Mouse (Mus musculus) heart, postnatal 10 days (tissue): ENCODE measurements at regions not wholly inside any gene's neighbourhood (a gene's known extent, or its start where the extent isn't known, plus 50 kb on each side); places are given as distances from the start of the nearest gene placed in this dataset.

Experiments
- DNase-seq, 2 experiments: peaks; one replicate each; pipeline ENCODE4 v3.0.0; 2021
- intact Hi-C: fragments of 180-260 bp; cut with DNase I; formaldehyde crosslinking; loops from one replicate; pipeline ENCODE4 v1.15.1; 2025

DNA sequence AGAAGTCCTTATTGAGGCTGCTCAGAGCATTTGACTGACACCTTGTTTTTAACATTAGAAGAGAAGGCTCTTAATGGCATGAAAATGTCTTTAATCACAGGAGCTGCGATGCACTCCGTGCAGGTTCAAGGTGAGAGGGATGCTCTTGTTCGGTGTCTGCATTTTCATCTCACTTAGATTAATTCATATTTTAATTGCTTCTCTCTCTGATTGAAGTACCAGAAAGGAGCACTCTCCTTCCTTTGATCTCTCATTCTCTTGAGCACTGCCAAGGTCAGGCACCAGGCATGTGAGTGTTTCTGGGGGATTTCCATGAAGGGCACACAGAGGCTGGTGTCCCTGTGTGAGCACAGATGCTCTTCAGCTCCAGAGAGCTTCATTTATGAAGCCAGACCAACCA, 752.0 kb upstream of the Castor2 start:
- no peak for DNase-seq
- intact Hi-C loops = no loop called here

DNA sequence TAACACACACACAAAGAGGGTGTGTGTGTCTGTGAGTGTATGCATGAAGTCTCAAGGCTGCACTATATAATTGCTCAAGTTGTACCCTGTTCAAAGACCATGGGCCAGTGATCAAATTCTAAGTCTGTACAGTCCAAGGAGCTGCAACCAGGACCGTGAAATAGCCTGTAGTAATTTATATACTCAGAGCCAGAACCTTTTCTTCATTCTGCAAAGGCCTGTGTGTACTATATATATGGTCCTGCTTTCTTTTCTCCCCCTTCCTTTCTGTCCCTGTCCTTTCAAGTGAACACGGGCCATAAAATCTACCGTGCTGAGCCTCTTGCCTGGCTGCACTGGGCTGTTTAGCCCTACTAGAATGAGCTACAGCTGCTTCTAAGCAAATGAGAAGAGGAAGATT, 757.5 kb upstream of the Castor2 start:
- intact Hi-C loops = no loop called here

DNA sequence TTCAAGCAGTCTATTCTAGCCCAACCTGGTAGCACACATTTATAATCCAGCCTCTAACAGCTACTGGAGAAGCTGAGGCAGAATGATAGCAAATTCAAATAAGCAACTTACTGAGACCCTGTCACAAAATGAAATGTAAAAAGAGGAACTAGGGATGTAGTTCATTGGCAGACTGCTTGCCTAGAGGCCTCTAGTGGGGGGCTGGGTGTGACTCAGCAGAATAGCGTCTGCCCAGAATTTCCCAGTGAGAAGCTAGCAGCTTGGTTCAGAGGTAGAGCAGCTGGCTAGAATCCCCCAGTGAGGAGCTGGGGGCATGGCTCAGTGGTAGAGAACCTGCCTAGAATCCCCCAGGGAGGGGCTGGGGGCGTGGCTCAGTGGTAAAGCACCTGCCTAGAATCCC, 777.5 kb upstream of the Auts2 start:
- intact Hi-C loops = no loop called here
- no peak for DNase-seq

More for the DNA sequence above, 757.5 kb upstream of the Castor2 start:
- no peak for DNase-seq

DNA sequence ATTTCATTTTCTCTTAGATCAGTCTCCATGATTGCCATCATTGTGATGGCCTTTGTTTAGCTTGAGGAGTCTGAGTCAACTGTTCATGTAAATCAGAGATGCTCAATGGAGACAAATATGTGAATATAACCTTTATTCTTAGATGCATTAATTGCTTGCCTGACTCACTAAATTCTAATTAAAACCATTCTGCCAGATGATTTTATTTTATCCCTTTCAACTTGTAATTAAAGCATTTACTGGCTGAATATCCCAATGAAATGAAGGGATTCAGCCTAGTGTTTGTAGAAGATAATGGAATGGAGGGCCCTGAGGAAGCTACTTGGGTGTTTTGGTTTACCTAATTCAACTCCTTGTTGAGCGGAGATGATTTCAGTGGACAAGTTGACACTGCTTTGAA, 777.1 kb upstream of the Auts2 start:
- intact Hi-C loops = no loop called here
- DNase-seq = no peak

DNA sequence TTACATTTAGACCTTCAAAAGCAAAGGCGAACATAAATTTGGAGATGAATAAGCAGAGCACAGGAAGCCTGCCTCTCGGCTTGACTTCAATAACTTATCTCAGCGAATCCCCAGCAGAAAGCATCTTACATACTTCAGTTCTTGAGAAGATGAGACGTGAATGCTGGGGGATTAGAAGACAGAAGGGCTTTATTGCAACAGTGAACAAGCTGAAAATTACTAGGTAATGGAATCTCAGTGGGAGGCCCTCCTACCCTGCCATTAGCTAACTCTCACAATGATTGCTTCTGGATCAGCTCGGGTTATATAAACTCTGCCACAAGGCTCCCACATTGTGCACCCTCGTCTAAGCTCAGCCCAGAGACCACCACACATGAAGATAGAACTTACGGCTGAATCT, 770.9 kb upstream of the Auts2 start:
- no peak for DNase-seq
- intact Hi-C loops = no loop called here

DNA sequence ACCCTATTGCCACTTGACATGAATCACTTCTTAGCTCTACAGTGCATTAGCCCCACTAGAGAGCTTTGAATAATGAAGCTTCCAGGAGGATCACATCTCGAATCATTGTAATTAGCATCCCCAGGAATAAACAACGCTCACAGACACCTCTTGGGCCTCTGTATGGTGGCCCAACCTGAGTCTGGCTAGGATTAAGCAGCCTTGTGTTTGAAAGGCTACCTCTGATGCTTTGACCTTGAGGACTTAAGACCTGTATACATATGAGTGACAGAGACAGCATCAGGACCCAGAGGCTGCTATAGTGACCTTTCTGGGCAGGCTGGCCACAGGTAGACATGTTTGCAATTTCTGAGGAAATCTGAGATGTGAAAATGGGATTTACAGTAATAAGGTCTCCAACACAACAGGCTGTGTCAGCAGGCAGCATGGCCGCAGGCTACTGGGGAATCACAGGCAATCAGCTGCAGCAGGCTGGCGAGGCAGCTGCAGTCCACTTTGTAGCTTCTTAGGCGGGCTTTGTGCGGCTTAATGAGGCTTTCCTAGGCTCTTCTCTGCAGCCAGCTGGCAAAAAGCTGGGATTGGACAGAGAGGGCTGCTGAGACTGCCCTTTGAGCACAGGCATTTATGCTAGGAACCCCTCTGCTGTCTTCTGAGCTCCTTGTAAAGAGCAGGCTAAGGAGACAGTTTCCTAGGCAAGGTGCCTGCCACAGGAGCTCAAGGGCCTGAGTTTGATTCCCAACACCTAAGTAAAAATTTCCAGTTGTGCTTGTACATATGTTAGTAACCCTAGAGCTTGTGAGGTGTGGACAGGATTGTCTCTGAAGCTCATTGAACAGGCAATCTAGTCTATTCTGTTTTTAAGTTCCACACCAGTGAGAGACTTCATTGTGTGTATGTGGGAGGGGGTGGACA, 768.1 kb upstream of the Auts2 start:
- intact Hi-C loops = no loop called here
- DNase-seq = no peak

DNA sequence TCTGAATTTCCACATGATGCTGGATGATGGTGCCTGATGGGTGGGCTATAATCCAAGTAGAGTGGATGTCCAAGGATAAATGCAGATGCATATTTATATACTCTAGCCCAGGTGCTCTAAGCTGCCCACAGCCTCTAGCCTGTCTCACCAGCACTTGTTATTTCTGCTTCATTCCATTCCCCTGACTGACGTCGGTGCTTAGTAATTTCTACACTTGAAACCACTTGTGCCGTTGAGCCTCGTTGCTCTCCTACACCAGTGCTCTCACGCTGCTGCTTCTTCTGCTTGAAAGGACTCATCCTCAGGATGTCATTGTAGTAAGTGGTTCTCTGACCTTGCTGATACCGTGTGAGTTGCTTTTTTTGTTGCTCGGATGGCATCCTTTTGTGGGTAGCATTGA, 724.7 kb upstream of the Auts2 start:
- DNase-seq = no peak
- intact Hi-C loops = no loop called here

DNA sequence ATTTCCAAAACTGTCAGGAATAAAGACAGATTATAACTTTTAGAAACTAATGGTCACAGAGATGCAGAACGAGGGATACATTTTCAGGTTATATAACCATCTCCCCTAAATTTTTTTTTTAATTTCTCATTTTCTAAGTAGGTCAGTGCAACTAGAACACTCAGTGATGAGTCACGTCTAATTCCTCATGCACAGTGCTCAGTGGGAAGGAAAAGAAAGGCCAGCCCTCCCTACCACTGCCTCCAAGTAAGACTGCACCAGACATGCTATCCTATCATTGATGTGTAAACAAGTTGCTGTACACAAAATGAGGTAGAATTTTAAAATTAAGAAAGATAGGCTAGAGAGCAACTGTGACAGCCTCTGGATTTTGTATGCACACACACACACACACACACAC, 724.2 kb upstream of the Auts2 start:
- DNase-seq = no peak

DNA sequence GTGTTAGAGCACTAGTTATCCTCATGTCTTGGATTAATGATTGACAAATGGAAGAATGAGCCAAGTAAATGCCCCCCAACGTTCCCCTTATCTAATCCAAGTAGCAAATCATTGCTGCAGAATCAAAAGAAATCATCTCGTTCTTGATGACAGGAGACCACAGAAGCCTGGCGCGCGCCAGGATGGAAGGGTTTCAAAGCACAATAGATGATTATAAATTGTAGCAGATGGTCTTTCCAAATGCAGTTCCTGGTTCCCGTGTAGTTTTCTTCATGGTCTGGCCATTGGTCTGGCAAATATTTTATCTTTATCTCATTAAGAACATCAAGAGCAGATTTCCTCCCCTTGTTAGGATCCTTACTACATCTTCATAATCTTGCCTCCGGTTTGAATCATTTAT, 721.8 kb upstream of the Auts2 start:
- no peak for DNase-seq
- intact Hi-C loops = no loop called here

More for the DNA sequence above, 724.2 kb upstream of the Auts2 start:
- intact Hi-C loops = no loop called here

DNA sequence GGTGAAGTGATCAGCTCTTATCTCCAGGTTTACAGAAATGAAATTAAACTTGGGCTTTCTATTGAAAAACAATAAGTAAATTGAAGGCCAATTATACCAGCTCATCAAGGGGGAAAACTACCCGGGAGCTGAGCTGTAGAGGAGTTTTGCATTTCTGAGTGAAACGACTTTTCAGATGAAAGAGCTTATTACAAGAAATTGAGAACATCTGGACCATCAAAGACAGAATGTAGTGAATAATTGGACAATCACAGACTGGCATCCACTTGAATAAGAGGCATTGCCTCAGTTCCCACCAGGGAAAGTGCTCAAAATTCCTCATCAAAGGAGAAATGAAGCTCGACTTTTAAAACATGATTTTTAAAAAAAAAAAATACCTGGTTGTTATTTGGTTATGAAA, 675.7 kb upstream of the Auts2 start:
- no peak for DNase-seq
- intact Hi-C loops = no loop called here

DNA sequence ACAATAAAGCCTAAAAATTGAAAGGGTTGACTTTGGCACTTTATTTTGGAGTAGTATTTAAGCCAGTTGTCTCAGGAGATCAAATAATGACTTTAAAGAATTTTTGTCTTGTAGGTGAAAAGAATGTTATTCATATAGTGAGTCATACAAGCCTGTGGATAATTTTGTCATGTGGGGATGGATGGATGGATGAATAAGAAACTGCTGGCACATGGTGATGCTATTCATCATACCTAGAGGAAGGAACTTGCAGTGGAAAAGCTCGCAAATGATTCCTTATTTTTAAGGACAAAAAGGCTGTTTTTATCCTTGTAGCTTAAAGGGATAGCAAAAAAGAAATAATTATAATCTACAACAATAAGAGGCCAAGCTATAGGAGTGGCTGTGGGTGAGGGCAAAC, 655.4 kb upstream of the Auts2 start:
- DNase-seq = no peak
- intact Hi-C loops = loop anchor here (5.0 kb wide), 1 partner anchor 961 kb away; no protein-coding TSS in a partner anchor

DNA sequence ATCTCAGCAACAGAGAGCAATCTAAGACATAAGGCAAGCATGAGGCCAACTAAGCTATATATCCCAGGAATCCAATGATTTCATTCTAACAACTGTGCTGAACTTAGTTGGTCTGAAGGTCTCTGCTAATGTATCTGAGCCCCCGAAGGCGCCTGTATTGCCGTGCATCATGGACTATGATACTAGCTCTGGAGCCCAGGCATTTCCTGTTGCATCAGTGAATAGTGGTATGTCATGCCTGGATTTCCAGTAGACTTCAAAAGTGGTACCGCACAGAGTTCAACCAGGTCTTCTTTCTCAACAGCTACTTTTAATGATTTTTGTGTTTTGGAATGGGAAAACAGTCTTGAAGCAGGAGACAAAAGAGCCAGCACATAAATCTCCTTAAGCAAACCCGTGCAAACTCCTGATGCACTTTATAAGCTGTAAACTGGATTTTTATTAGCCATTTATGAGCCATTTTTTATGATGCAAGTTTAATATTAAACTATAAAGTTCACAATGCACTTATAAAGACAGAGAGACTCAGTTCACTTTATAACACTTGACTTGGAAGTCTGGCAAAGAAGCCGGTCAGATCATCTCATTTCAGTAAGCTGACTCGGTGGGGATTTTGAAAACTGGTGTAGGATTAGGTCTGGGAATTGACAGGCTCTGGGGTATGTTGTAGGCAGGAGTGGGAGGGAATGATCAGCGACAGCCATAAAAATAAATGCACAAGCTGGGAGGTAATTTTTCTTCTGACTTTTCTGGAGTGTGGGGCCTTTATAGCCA, 646.8 kb upstream of the Auts2 start:
- DNase-seq = no peak
- intact Hi-C loops = no loop called here

DNA sequence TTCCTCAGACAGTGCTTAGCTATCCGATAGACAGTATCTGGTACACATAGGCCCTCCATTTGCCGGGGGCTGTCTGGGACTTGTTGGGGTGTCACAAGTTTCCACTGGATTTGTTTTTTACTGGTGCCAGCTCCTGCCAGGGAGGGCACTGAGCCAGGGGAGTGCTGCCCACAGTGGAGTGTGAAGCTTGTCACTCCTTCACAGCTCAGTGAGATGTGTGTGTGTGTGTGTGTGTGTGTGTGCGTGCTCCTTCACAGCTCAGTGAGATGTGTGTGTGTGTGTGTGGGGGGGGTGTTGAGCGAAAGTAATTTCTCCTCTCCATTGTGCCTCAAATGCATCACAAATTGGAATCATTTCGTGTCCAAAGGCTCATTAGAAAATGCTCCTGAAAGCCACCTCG, 632.5 kb upstream of the Auts2 start:
- DNase-seq = no peak
- intact Hi-C loops = no loop called here

DNA sequence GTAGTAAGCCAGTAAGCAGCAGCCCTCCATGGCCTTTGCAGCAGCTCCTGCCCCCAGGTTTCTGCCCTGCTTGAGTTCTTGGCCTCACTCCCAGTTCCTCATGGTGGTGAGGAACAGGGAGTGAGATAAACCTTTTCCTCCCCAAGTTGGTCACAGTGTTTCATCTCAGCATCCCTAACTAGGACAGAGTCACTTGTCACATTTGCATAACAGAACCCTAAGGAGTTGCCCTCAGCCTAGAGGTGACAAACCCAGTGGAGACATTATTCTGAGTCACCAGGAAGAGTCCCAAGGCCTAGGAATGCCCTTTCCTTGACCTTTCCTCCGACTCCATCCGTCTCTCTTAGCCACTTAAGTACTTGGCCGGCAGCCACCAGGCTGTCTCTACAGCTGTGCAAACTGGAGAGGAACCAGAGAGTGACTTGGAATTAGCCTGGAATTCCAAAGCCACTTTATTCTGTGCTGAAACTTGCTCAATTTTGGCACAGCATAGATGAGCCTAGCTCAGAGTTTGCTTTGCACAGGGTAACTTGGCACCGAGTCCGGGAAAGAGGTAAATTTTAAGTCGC, 630.1 kb upstream of the Auts2 start:
- DNase-seq = peak; percentile 87
- intact Hi-C loops = no loop called here

DNA sequence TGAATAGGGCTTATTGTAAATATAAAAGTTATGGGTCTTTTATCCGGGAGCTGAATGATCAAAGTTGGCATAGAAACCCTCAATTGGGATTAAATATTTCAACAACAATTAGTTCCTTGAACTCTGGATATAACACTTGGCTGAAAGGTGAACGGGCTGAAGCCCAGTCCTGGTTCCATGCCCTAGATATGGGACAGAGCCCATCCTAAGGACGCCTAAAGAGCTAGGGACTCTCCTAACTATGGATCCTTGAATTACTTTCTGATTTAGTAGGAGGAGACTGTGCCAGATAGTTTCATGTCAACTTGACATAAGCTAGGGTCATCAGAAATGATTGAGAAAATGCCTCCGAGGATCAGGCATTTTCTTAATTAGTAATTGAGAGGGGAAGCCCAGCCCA, 629.5 kb upstream of the Auts2 start:
- no peak for DNase-seq
- intact Hi-C loops = no loop called here

DNA sequence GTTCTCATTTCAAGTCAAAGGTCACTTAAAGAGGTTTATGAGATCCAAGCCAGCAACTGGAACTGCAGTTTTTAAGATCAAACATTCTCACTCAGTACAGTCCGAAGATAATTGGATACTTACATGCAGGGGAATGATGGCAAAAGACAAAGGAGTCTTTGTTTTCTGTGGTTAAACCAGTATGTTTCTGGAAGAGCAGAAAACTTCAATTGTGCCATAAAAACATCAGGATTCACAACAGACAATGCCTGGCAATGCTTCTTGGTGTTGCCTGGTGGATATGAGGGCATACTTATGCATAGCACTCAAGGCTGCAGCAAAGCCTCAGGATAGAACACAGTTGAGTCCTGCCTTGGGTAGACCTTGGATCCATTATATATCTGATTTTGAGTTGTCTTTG, 628.1 kb upstream of the Auts2 start:
- intact Hi-C loops = no loop called here
- DNase-seq = no peak

DNA sequence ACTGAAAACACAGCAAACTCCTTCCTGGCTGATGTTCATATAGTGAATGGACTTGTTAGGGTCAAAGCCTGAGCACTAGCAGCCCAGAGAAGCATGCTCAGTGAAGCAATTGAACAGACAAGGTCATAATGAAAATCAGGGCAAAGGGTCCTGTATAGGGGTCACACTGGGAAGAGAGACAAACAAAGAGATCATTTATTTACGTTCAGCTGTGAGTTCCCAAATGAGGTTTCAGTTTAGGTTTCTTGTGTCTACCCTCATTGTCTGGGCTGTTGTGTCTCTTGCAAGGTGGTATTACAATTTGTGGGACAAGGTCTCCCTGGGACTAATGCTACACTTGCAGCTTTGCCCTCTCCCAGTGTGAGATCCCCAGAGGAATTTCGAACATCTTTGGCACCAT, 624.4 kb upstream of the Auts2 start:
- no peak for DNase-seq
- intact Hi-C loops = no loop called here

DNA sequence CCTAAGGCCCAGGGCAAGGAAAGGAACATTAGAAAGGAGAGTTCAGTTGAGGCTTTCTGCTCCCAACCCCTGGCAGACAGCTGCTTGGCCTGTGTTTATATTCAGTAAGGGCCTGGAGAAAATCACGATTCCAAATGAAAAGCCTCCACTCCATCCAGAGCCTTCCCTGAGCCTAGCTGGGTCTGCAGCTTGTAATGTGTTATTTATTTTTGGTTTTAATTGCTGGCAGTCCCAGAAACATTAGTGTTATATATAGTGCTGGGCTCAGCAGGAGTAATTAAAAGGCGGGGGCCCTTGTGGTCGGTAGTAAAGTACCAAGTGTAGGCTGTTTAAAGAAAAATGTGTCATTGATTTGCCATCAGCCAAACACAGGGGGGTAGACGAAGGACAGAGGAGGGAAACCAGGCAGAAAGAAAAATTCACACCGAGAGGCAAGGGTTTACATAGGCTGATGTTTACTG, 623.9 kb upstream of the Auts2 start:
- DNase-seq = peak in 1 of 2 experiments; percentile 9
- intact Hi-C loops = no loop called here

DNA sequence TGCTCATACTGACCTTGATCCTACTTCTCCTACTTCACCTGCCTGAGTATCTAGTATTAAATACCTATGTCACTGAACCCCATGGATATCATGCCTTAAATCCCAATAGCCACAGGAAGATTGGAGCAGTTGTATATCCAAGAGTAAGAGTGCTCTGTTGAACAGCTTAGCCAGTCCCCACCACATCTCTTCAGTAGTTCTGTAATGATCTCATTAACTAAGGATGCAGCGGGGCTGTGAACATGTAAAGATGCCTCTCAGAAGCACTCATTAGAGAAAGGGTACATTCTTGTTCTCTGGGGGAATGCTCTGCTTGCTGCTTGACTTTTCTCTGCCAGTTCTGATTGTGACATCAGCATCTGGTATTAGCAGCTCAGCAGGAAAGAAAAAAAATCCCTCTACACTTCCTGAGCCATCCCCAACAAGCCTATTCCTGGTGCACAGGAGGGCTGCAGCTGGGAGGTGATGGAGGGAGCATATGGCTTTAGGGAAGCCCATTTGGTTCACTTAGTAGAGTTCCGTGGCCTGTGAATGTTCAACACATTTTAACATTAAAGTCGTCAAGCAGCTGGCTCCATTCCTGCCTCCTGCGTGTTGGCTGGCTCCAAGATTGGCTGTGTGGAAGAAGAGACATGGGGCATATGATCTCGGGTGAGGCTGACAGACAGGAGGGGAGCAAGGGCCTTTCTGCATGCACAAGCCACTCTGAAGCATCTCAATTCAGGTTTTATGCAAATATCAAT, 613.1 kb upstream of the Auts2 start:
- DNase-seq = no peak
- intact Hi-C loops = no loop called here

DNA sequence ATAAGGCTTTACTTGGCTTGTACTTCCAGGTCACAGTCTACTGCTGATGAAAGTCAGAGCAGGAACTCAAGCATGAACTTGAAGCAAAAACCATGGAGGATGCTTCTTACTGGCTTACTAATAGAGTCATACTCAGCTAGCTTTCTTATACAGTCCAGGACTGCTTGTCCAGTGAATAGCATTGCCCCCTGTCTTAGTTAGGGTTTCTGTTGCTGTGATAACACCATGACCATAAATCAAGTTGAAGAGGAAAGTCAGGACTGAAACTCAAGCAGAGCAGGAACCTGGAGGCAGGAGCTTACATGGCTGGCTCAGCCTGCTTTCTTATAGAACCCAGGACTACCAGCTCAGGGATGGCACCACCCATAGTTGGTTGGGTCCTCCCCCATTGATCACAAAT, 602.9 kb upstream of the Auts2 start:
- DNase-seq = no peak
- intact Hi-C loops = loop anchor here (10.0 kb wide), 1 partner anchor 191 kb away; no protein-coding TSS in a partner anchor

DNA sequence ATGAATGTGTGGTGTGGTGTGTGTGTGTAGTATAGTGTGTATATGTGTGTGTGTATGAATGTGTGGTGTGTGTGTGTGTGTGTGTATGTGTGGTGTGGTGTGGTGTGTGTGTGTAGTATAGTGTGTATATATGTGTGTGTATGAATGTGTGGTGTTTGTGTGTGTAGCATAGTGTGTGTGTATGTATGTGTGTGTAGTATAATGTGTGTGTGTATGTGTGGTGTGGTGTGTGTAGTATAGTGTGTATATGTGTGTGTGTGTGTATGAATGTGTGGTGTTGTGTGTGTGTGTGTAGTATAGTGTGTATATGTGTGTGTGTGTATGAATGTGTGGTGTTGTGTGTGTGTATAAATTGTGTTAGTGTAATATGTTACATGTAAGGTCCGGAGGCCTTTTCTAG, 600.5 kb upstream of the Auts2 start:
- intact Hi-C loops = loop anchor here (10.0 kb wide), 1 partner anchor 189 kb away; no protein-coding TSS in a partner anchor
- DNase-seq = no peak
